Mouse (Mus musculus): ENCODE measurements around the gene Dhx15.

DNA sequence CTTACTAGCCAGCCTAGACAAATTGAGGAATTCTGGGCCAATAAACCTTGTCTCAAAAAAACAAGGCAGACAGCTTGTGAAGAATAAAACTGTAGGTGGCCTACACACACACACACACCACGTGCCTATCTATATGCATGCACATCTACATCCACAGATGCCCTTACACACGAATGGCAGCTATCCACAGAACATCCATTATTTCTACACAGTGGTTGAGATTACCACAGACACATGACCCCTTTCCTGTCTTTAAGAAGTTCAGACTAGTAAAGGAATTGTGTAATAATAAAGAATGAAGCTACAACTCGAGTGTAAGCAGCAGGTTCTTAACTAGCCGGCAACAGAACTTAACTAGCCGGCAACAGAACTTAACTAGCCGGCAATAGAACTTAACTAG, 68.2 kb downstream of the Dhx15 start:
- no peak for TF ChIP-seq USF1 (IDR thresholded peaks at IDR 0.05; ENCODE audit: low read depth)
- TF ChIP-seq CTCF (IDR thresholded peaks at IDR 0.05; ENCODE audit: control insufficient read depth, insufficient read depth, insufficient read length) = no peak
